Mouse (Mus musculus) spleen, adult 2 months (tissue): ENCODE data around the gene Reep1.

Experiments used
- CTCF ChIP-seq: fragments of 200-500 bp; IDR thresholded peaks from 2 replicates; pipeline ENCODE4 v1.5.1; 2011; ENCODE audit warnings: mild to moderate bottlenecking, inconsistent platforms; ENCODE audit not compliant: insufficient read depth, insufficient read length, insufficient replicate concordance; ENCODE audit errors: extremely low read depth
- POLR2A ChIP-seq: fragments of 200-500 bp; IDR thresholded peaks from 2 replicates; pipeline ENCODE4 v1.6.1; 2011; ENCODE audit warnings: low read depth, low read length, inconsistent platforms

DNA sequence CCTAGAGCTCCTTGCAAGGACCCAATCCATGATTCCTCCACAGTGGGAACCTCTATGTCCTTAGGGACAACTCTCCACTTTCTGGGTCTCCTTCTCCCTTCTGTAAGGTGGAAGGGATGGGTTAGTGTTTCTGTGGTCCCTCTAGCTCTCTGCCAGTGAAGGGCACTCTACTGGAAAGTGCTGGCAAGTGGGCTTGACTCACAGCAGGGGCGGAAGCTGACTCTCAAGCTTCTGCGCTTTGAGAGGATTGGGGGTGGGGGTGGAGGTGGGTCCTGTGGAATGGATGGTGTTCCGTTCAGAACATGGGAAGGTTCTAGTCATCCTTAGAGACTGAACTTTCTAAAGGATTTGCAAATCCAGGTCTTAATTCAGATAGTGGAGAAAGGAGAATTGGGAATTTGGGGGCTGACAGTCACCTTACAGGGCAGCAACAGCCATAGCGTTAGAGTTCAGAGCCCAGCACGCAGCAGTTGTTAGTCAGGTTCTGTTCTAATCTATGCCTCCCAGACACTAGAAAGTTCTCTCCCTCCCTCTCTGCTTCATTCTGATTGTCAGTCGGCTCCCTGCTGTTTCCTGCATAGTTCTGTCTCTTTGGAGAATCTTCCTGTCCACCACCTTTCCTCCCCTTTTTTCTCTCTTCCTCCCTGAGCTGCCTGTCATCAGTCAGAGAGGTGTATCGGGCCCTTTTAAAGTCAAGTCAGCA lies 93.8 kb downstream of the Reep1 start:
- TF ChIP-seq POLR2A (no peak), CTCF (no peak)
